4 mouse cellular contexts compared by ENCODE assay signal in the genomic region with DNA sequence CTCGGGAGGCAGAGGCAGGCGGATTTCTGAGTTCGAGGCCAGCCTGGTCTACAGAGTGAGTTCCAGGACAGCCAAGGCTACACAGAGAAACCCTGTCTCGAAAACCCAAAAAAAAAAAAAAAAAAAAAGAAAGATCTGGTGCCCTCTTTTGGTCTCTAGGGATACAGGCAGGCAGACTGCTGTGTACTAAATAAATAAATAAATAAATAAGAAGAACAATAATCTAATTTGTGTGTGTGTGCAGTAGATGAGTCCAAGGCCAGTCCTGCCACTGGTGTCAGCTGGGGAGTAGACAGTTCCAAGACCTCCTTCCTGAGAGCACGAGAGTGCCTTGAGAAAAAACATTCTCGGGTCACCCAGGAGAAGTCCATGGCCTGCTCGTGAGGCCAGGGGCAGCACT. TPM values are rescaled to one million over a fixed set of nuclear protein-coding genes. Genes with fewer than 3 reads are reported as not detected.
A peak's percentile ranks its signal among the peaks of the same experiment; 100 is the strongest.
DNase-seq lines count a peak whose midpoint lies in the region; ATAC-seq and TF ChIP-seq lines count a peak whose summit lies in the region.
"Not testable (repeated sequence)": the region's sequence is repeated elsewhere in the genome, so short reads cannot be mapped to it uniquely, and the experiment has no call there.

No protein-coding gene starts in this region.

- H3K27me3 ChIP-seq in CH12.LX (replicated peaks); MEL (ENCODE audit: control insufficient read depth in 1 of 2, insufficient read depth in 2 of 2, low read length in 2 of 2); kidney, adult 2 months (replicated peaks; ENCODE audit: control insufficient read depth, insufficient read depth, low read length); liver, embryonic 13.5 days: not testable (repeated sequence)

- peaks cover 18 to 60% of the 10 kb centered on the region in 2 experiments for H3K36me3 ChIP-seq in CH12.LX (replicated peaks in 1 of 2; ENCODE audit: control insufficient read depth in 1 of 2, insufficient read depth in 1 of 2, low read length in 1 of 2)
- H3K36me3 ChIP-seq in MEL (ENCODE audit: control insufficient read depth in 1 of 2, insufficient read depth in 2 of 2, low read length in 2 of 2); kidney, adult 2 months (ENCODE audit: control insufficient read depth, insufficient read depth, low read length): not testable (repeated sequence)
- peaks cover 57% of the 10 kb centered on the region for H3K36me3 ChIP-seq in liver, embryonic 13.5 days

- not testable (repeated sequence) for TF ChIP-seq RAD21 in CH12.LX (IDR thresholded peaks at IDR 0.05; ENCODE audit: low read depth, low read length); MEL (IDR thresholded peaks at IDR 0.05; ENCODE audit: low read depth, low read length)

- dilution Hi-C loops in CH12.LX (cut with MboI; ENCODE audit: extremely low pct_ligation_motif_present, extremely low pct_unique_long_range_greater_than_20kb, low sequenced_read_pairs) = not testable (repeated sequence)

- 88% methylated on average over 6 of the region's 7 CpGs for WGBS in kidney, adult 2 months
- 90% methylated on average over 6 of the region's 7 CpGs for WGBS in liver, embryonic 13.5 days (ENCODE audit: insufficient replicate concordance)

- H3K27ac ChIP-seq in CH12.LX (ENCODE audit: insufficient read depth, low read depth); MEL (ENCODE audit: control insufficient read depth, low read depth, low read length): not testable (repeated sequence)
- H3K27ac ChIP-seq in kidney, adult 2 months (ENCODE audit: insufficient read depth, low read depth, low read length) = peak overlapping the region; percentile 6; the same call in 1 of the 2 replicates
- H3K27ac ChIP-seq in liver, embryonic 13.5 days = peak overlapping the region; percentile 36

- peaks cover 3 to 14% of the 10 kb centered on the region in 2 experiments; a peak in 3 of 4 replicates for H3K4me1 ChIP-seq in CH12.LX (ENCODE audit: control insufficient read depth in 1 of 2, insufficient read depth in 2 of 2)
- not testable (repeated sequence) for H3K4me1 ChIP-seq in MEL (ENCODE audit: control insufficient read depth in 1 of 2, insufficient read depth in 2 of 2, low read length in 2 of 2)
- H3K4me1 ChIP-seq in kidney, adult 2 months (ENCODE audit: control insufficient read depth, insufficient read depth, low read length) = peaks cover 28% of the 10 kb centered on the region
- H3K4me1 ChIP-seq in liver, embryonic 13.5 days (replicated peaks) = peaks cover 67% of the 10 kb centered on the region

- H3K79me2 ChIP-seq in CH12.LX (replicated peaks; ENCODE audit: control insufficient read depth, extremely low read depth, insufficient read depth, poor library complexity, severe bottlenecking); MEL (ENCODE audit: control insufficient read depth, insufficient read depth, low read length, poor library complexity): not testable (repeated sequence)

- TF ChIP-seq EP300 in CH12.LX (IDR thresholded peaks at IDR 0.05; ENCODE audit: low read length); MEL (IDR thresholded peaks at IDR 0.05; ENCODE audit: low read depth in 1 of 2, low read length in 2 of 2): not testable (repeated sequence)

- H3K9me3 ChIP-seq in CH12.LX (replicated peaks; ENCODE audit: low read length); MEL (replicated peaks; ENCODE audit: insufficient read depth, low read length); liver, embryonic 13.5 days (replicated peaks): not testable (repeated sequence)

- ATAC-seq in liver, embryonic 13.5 days (ENCODE audit: low read depth) = not testable (repeated sequence)

- not testable (repeated sequence) for H3K4me2 ChIP-seq in CH12.LX (ENCODE audit: insufficient read depth, low read depth, poor library complexity, severe bottlenecking); liver, embryonic 13.5 days

- not testable (repeated sequence) for H3K4me3 ChIP-seq in CH12.LX (replicated peaks in 1 of 3; ENCODE audit: low read depth in 2 of 3, low read length in 2 of 3, poor library complexity in 1 of 3); MEL (ENCODE audit: control insufficient read depth in 1 of 2, insufficient read depth in 1 of 2, low read depth in 2 of 2, low read length in 2 of 2); kidney, adult 2 months (ENCODE audit: insufficient read depth, low read depth, low read length); liver, embryonic 13.5 days (replicated peaks)

- not testable (repeated sequence) for TF ChIP-seq POLR2A in CH12.LX (IDR thresholded peaks at IDR 0.05; ENCODE audit: low read depth, low read length); MEL (IDR thresholded peaks at IDR 0.05; ENCODE audit: control insufficient read depth in 1 of 2, insufficient read depth in 1 of 2, low read depth in 1 of 2, low read length in 2 of 2, poor library complexity in 1 of 2); kidney, adult 2 months (IDR thresholded peaks at IDR 0.05; ENCODE audit: low read depth, low read length)

- H3K9ac ChIP-seq in CH12.LX (ENCODE audit: insufficient read depth, low read depth); MEL (ENCODE audit: control insufficient read depth, low read depth, low read length, poor library complexity, severe bottlenecking); liver, embryonic 13.5 days: not testable (repeated sequence)

- in situ Hi-C loops in CH12.LX (cut with MboI; ENCODE audit: low pct_ligation_motif_present, low pct_unique_long_range_greater_than_20kb, low sequenced_read_pairs) = loop anchor here (5.0 kb wide), 1 partner anchor 37 kb away; no protein-coding TSS in a partner anchor

- not testable (repeated sequence) for TF ChIP-seq CTCF in CH12.LX (conservative IDR thresholded peaks at IDR 0.05 in 1 of 2, IDR thresholded peaks at IDR 0.05 in 1 of 2; ENCODE audit: low read depth in 2 of 2, low read length in 2 of 2); MEL (IDR thresholded peaks at IDR 0.05 in 2 of 3, conservative IDR thresholded peaks at IDR 0.05 in 1 of 3; ENCODE audit: control insufficient read depth in 1 of 3, insufficient read depth in 1 of 3, low read depth in 2 of 3, low read length in 3 of 3, poor library complexity in 1 of 3, severe bottlenecking in 1 of 3); kidney, adult 2 months (conservative IDR thresholded peaks at IDR 0.05; ENCODE audit: insufficient read depth, insufficient read length, low read depth, low read length)

- DNase-seq in CH12.LX (ENCODE audit: extremely low read depth); MEL (ENCODE audit: low read depth, low spot score); kidney, adult 2 months; liver, embryonic 13.5 days: not testable (repeated sequence)

TF ChIP-seq in CH12.LX, 34 proteins besides CTCF, POLR2A, EP300 and RAD21:
- peak; percentile 6; the same call in 1 of the 2 replicates for TF ChIP-seq ZNF384 (IDR thresholded peaks at IDR 0.05; ENCODE audit: low read depth, low read length)

TF ChIP-seq in MEL, 35 proteins besides CTCF, POLR2A, EP300 and RAD21:
- peak; percentile 72 for TF ChIP-seq ZNF384 (IDR thresholded peaks at IDR 0.05; ENCODE audit: low read depth, low read length)

RNA-seq across cellular contexts. Expression of a gene that starts 28.3 kb away (rescaled TPM):
- 44.5 and 50.7 TPM in 2 replicates for total RNA-seq in CH12.LX (2012; rRNA removed)
- 30.0 and 31.6 TPM in 2 replicates for total RNA-seq in CH12.LX (2014; rRNA removed)
- polyA plus RNA-seq in CH12.LX (2012; ENCODE audit: insufficient read length, low read depth) = 36.6 and 43.1 TPM in 2 replicates
- total RNA-seq in MEL (2012; rRNA removed) = 59.5 and 60.6 TPM in 2 replicates
- polyA plus RNA-seq in MEL (2012; ENCODE audit: insufficient read depth in 1 of 2, insufficient read length in 2 of 2, low read depth in 1 of 2, low replicate concordance in 2 of 2, missing spikeins in 1 of 2) = 10 to 100 TPM; 34.7 to 67.9 TPM
- polyA plus RNA-seq in kidney, adult 2 months (2012; rRNA removed) = 94.8 and 95.4 TPM in 2 replicates
- 65.4 and 73.2 TPM in 2 replicates for polyA plus RNA-seq in liver, embryonic 13.5 days (2015; fragmentation: Nextera tagmentation; extraction: Ambion mirVana)

RNA-seq across cellular contexts. Expression of a gene that starts 50.6 kb away (rescaled TPM):
- total RNA-seq in CH12.LX (2012; rRNA removed) (49.6 and 50.5 TPM in 2 replicates), CH12.LX (2014; rRNA removed) (27.0 and 31.9 TPM in 2 replicates), MEL (2012; rRNA removed) (36.1 and 36.3 TPM in 2 replicates)
- polyA plus RNA-seq in CH12.LX (2012; ENCODE audit: insufficient read length, low read depth) (42.3 and 47.5 TPM in 2 replicates), MEL (2012; ENCODE audit: insufficient read depth in 1 of 2, insufficient read length in 2 of 2, low read depth in 1 of 2, low replicate concordance in 2 of 2, missing spikeins in 1 of 2) (10 to 100 TPM in 1 of 2 experiments, not detected in 1; 46.7 TPM)
- polyA plus RNA-seq in kidney, adult 2 months (2012; rRNA removed) = 34.4 and 35.6 TPM in 2 replicates
- polyA plus RNA-seq in liver, embryonic 13.5 days (2015; fragmentation: Nextera tagmentation; extraction: Ambion mirVana) = 28.0 and 31.3 TPM in 2 replicates
